Mouse (Mus musculus) lung, adult 2 months (tissue): Measurements from ENCODE around the gene Rap1b.

Experiments used
- CTCF ChIP-seq: fragments of 200-500 bp; IDR thresholded peaks from 2 replicates; pipeline ENCODE4 v1.5.1; 2011; ENCODE audit warnings: mild to moderate bottlenecking, low read length, control low read depth; ENCODE audit not compliant: insufficient read depth
- POLR2A ChIP-seq: fragments of 200-500 bp; IDR thresholded peaks from 2 replicates; pipeline ENCODE4 v1.6.1; 2011; ENCODE audit warnings: low read depth, mild to moderate bottlenecking, control low read depth, low read length, borderline replicate concordance; ENCODE audit errors: extremely low read depth

- TF ChIP-seq CTCF = no peak
- TF ChIP-seq POLR2A = no peak
Measured at GRCm38 (mm10) chr10:117836354-117836753, 9.5 kb downstream of the Rap1b start.
